Mouse (Mus musculus): ENCODE results near the gene Brd1. TPM values are rescaled to one million over a fixed set of nuclear protein-coding genes. Genes with fewer than 3 reads are reported as not detected.

The Brd1 gene
- polyA plus RNA-seq, 1 experiment from 2014 or later, result 27.6 TPM

- WGBS, result 68% methylated on average over 2 of the region's 2 CpGs
Observed at GRCm38 (mm10) chr15:88738466-88738865, 4.4 kb upstream of the Brd1 start.

GRCm38 (mm10) chr15:88736166-88736565, 2.1 kb upstream of the Brd1 start:
- H3K4me1 ChIP-seq (ENCODE audit: control insufficient read depth, insufficient read depth, low read length), result peaks cover 21% of the 10 kb centered on the region
- H3K4me2 ChIP-seq, result no peak overlapping the region
- no peaks in the 10 kb centered on the region for H3K27me3 ChIP-seq (ENCODE audit: control insufficient read depth, insufficient read depth, low read length)
- H3K4me3 ChIP-seq (ENCODE audit: low read depth, low read length), result no peak overlapping the region
- WGBS, result 80% methylated on average over 4 of the region's 4 CpGs
- DNase-seq (ENCODE audit: low spot score, missing footprints), result no peak
- no peaks in the 10 kb centered on the region for H3K36me3 ChIP-seq (ENCODE audit: control insufficient read depth, insufficient read depth, low read length)
- ATAC-seq (ENCODE audit: low FRiP score), result no peak
- H3K27ac ChIP-seq (ENCODE audit: low read depth, low read length), result no peak overlapping the region
- no peak overlapping the region for H3K9ac ChIP-seq (ENCODE audit: low read length)
- H3K9me3 ChIP-seq (ENCODE audit: control insufficient read depth, low read length), result no peaks in the 10 kb centered on the region

More at GRCm38 (mm10) chr15:88738466-88738865, 4.4 kb upstream of the Brd1 start:
- no peak overlapping the region for H3K9ac ChIP-seq (ENCODE audit: low read length)
- no peak for DNase-seq (ENCODE audit: low spot score, missing footprints)
- H3K4me2 ChIP-seq, result no peak overlapping the region
- no peaks in the 10 kb centered on the region for H3K9me3 ChIP-seq (ENCODE audit: control insufficient read depth, low read length)
- ATAC-seq (ENCODE audit: low FRiP score), result no peak
- H3K4me3 ChIP-seq (ENCODE audit: low read depth, low read length), result no peak overlapping the region
- H3K27ac ChIP-seq (ENCODE audit: low read depth, low read length), result no peak overlapping the region
- no peaks in the 10 kb centered on the region for H3K36me3 ChIP-seq (ENCODE audit: control insufficient read depth, insufficient read depth, low read length)
- H3K4me1 ChIP-seq (ENCODE audit: control insufficient read depth, insufficient read depth, low read length), result peaks cover 4% of the 10 kb centered on the region
- H3K27me3 ChIP-seq (ENCODE audit: control insufficient read depth, insufficient read depth, low read length), result no peaks in the 10 kb centered on the region

- Histone ChIP-seq H3K4me1 (ENCODE audit: control insufficient read depth, insufficient read depth, low read length) (peaks cover 21% of the 10 kb centered on the region), H3K9me3 (ENCODE audit: control insufficient read depth, low read length) (no peaks in the 10 kb centered on the region), H3K27ac (ENCODE audit: low read depth, low read length) (peak overlapping the region; percentile 57), H3K4me2 (peak overlapping the region; percentile 92), H3K9ac (ENCODE audit: low read length) (peak overlapping the region; percentile 99), H3K36me3 (ENCODE audit: control insufficient read depth, insufficient read depth, low read length) (peaks cover 21% of the 10 kb centered on the region), H3K4me3 (ENCODE audit: low read depth, low read length) (peak overlapping the region; percentile 69), H3K27me3 (ENCODE audit: control insufficient read depth, insufficient read depth, low read length) (no peaks in the 10 kb centered on the region)
- peak; percentile 94 for DNase-seq (ENCODE audit: low spot score, missing footprints)
- peak; percentile 61 for ATAC-seq (ENCODE audit: low FRiP score)
- WGBS, result under 1% methylated on average over 53 of the region's 86 CpGs
Observed at GRCm38 (mm10) chr15:88733041-88733751, 837 bp downstream of the Brd1 start.

GRCm38 (mm10) chr15:88732405-88733020, 1.5 kb downstream of the Brd1 start:
- DNase-seq (ENCODE audit: low spot score, missing footprints), result peak; percentile 92
- H3K9ac ChIP-seq (ENCODE audit: low read length), result peak overlapping the region; percentile 99
- peak overlapping the region; percentile 69 for H3K4me3 ChIP-seq (ENCODE audit: low read depth, low read length)
- no peak; the same call in 1 of the 2 replicates for ATAC-seq (ENCODE audit: low FRiP score)
- H3K4me2 ChIP-seq, result peak overlapping the region; percentile 92
- peaks cover 22% of the 10 kb centered on the region for H3K36me3 ChIP-seq (ENCODE audit: control insufficient read depth, insufficient read depth, low read length)
- H3K27me3 ChIP-seq (ENCODE audit: control insufficient read depth, insufficient read depth, low read length), result no peaks in the 10 kb centered on the region
- H3K4me1 ChIP-seq (ENCODE audit: control insufficient read depth, insufficient read depth, low read length), result peaks cover 21% of the 10 kb centered on the region
- WGBS, result 37% methylated on average over 15 of the region's 15 CpGs
- H3K9me3 ChIP-seq (ENCODE audit: control insufficient read depth, low read length), result no peaks in the 10 kb centered on the region
- H3K27ac ChIP-seq (ENCODE audit: low read depth, low read length), result no peak overlapping the region

GRCm38 (mm10) chr15:88730717-88731116, 3.3 kb downstream of the Brd1 start:
- DNase-seq (ENCODE audit: low spot score, missing footprints) (no peak), ATAC-seq (ENCODE audit: low FRiP score) (no peak)
- H3K36me3 ChIP-seq (ENCODE audit: control insufficient read depth, insufficient read depth, low read length), result peaks cover 31% of the 10 kb centered on the region
- H3K9ac ChIP-seq (ENCODE audit: low read length), result no peak overlapping the region
- H3K27me3 ChIP-seq (ENCODE audit: control insufficient read depth, insufficient read depth, low read length), result no peaks in the 10 kb centered on the region
- no peak overlapping the region for H3K4me3 ChIP-seq (ENCODE audit: low read depth, low read length)
- H3K4me2 ChIP-seq, result no peak overlapping the region
- 89% methylated on average over 3 of the region's 3 CpGs for WGBS
- no peak overlapping the region for H3K27ac ChIP-seq (ENCODE audit: low read depth, low read length)
- H3K4me1 ChIP-seq (ENCODE audit: control insufficient read depth, insufficient read depth, low read length), result peaks cover 21% of the 10 kb centered on the region
- no peaks in the 10 kb centered on the region for H3K9me3 ChIP-seq (ENCODE audit: control insufficient read depth, low read length)

- Histone ChIP-seq H3K4me1 (ENCODE audit: control insufficient read depth, insufficient read depth, low read length) (peaks cover 10% of the 10 kb centered on the region), H3K9ac (ENCODE audit: low read length) (no peak overlapping the region), H3K4me3 (ENCODE audit: low read depth, low read length) (no peak overlapping the region), H3K36me3 (ENCODE audit: control insufficient read depth, insufficient read depth, low read length) (peaks cover 47% of the 10 kb centered on the region), H3K4me2 (no peak overlapping the region), H3K27ac (ENCODE audit: low read depth, low read length) (no peak overlapping the region), H3K27me3 (ENCODE audit: control insufficient read depth, insufficient read depth, low read length) (no peaks in the 10 kb centered on the region), H3K9me3 (ENCODE audit: control insufficient read depth, low read length) (no peaks in the 10 kb centered on the region)
- 90% methylated on average over 3 of the region's 3 CpGs for WGBS
- DNase-seq (ENCODE audit: low spot score, missing footprints) (no peak), ATAC-seq (ENCODE audit: low FRiP score) (no peak)
Observed at GRCm38 (mm10) chr15:88727204-88727603, 6.8 kb downstream of the Brd1 start.

- Histone ChIP-seq H3K4me1 (ENCODE audit: control insufficient read depth, insufficient read depth, low read length) (no peaks in the 10 kb centered on the region), H3K27ac (ENCODE audit: low read depth, low read length) (no peak overlapping the region), H3K9me3 (ENCODE audit: control insufficient read depth, low read length) (no peaks in the 10 kb centered on the region), H3K4me2 (no peak overlapping the region), H3K9ac (ENCODE audit: low read length) (no peak overlapping the region), H3K4me3 (ENCODE audit: low read depth, low read length) (no peak overlapping the region), H3K36me3 (ENCODE audit: control insufficient read depth, insufficient read depth, low read length) (peaks cover 44% of the 10 kb centered on the region), H3K27me3 (ENCODE audit: control insufficient read depth, insufficient read depth, low read length) (no peaks in the 10 kb centered on the region)
- DNase-seq (ENCODE audit: low spot score, missing footprints) (no peak), ATAC-seq (ENCODE audit: low FRiP score) (no peak)
- WGBS, result 95% methylated on average over 5 of the region's 5 CpGs
Observed at GRCm38 (mm10) chr15:88725036-88725435, 9.0 kb downstream of the Brd1 start.

GRCm38 (mm10) chr15:88724311-88724710, 9.7 kb downstream of the Brd1 start:
- 88% methylated on average over 7 of the region's 7 CpGs for WGBS
- ATAC-seq (ENCODE audit: low FRiP score) (no peak), DNase-seq (ENCODE audit: low spot score, missing footprints) (no peak)
- H3K9me3 ChIP-seq (ENCODE audit: control insufficient read depth, low read length), result no peaks in the 10 kb centered on the region
- H3K27me3 ChIP-seq (ENCODE audit: control insufficient read depth, insufficient read depth, low read length), result no peaks in the 10 kb centered on the region
- peaks cover 37% of the 10 kb centered on the region for H3K36me3 ChIP-seq (ENCODE audit: control insufficient read depth, insufficient read depth, low read length)
- no peak overlapping the region for H3K27ac ChIP-seq (ENCODE audit: low read depth, low read length)
- H3K9ac ChIP-seq (ENCODE audit: low read length), result no peak overlapping the region
- H3K4me1 ChIP-seq (ENCODE audit: control insufficient read depth, insufficient read depth, low read length), result no peaks in the 10 kb centered on the region
- H3K4me3 ChIP-seq (ENCODE audit: low read depth, low read length), result no peak overlapping the region
- no peak overlapping the region for H3K4me2 ChIP-seq

- peaks cover 32% of the 10 kb centered on the region for H3K36me3 ChIP-seq (ENCODE audit: control insufficient read depth, insufficient read depth, low read length)
- DNase-seq (ENCODE audit: low spot score, missing footprints), result no peak
- H3K4me3 ChIP-seq (ENCODE audit: low read depth, low read length), result no peak overlapping the region
Observed at GRCm38 (mm10) chr15:88723205-88723604, 10.8 kb downstream of the Brd1 start.

More at GRCm38 (mm10) chr15:88723205-88723604, 10.8 kb downstream of the Brd1 start:
- no peaks in the 10 kb centered on the region for H3K27me3 ChIP-seq (ENCODE audit: control insufficient read depth, insufficient read depth, low read length)
- no peaks in the 10 kb centered on the region for H3K4me1 ChIP-seq (ENCODE audit: control insufficient read depth, insufficient read depth, low read length)
- H3K27ac ChIP-seq (ENCODE audit: low read depth, low read length), result no peak overlapping the region
- no peak overlapping the region for H3K4me2 ChIP-seq
- ATAC-seq (ENCODE audit: low FRiP score), result no peak
- no peaks in the 10 kb centered on the region for H3K9me3 ChIP-seq (ENCODE audit: control insufficient read depth, low read length)
- H3K9ac ChIP-seq (ENCODE audit: low read length), result no peak overlapping the region
- 96% methylated on average over 6 of the region's 6 CpGs for WGBS

All from midbrain, embryonic 11.5 days (tissue).